In genomic region chr12:56241735-56242134, GRCm38 (mm10) we compare ENCODE assay signal across 8 mouse cellular contexts.
A peak's percentile ranks its signal among the peaks of the same experiment; 100 is the strongest.
DNase-seq lines count a peak whose midpoint lies in the region; ATAC-seq and TF ChIP-seq lines count a peak whose summit lies in the region.

No protein-coding gene starts in this region.

- H3K36me3 ChIP-seq in kidney, embryonic 16.5 days (ENCODE audit: insufficient read depth, low read length) = no peaks in the 10 kb centered on the region
- H3K36me3 ChIP-seq in ES-E14 (ENCODE audit: control insufficient read depth, insufficient read depth, low read length, poor library complexity, severe bottlenecking) = no peaks in the 10 kb centered on the region

- no peaks in the 10 kb centered on the region for H3K27me3 ChIP-seq in kidney, embryonic 16.5 days (ENCODE audit: insufficient read depth, low read length)

- no peak overlapping the region for H3K4me2 ChIP-seq in kidney, embryonic 16.5 days (replicated peaks; ENCODE audit: low read depth, low read length)

- H3K27ac ChIP-seq in kidney, embryonic 16.5 days (ENCODE audit: low read length) = no peak overlapping the region
- H3K27ac ChIP-seq in ES-E14 (ENCODE audit: insufficient read depth, low read depth, low read length, poor library complexity, severe bottlenecking) = no peak overlapping the region
- H3K27ac ChIP-seq in left cerebral cortex, adult 2 months = no peak overlapping the region

- intact Hi-C loops in left cerebral cortex, adult 2 months (cut with DNase I) = loop anchor here (2.0 to 5.0 kb wide), 2 partner anchors 163 to 301 kb away; no protein-coding TSS in a partner anchor

- in situ Hi-C loops in ES-E14 (cut with MboI; ENCODE audit: low sequenced_read_pairs in 2 of 2, unreplicated experiment in 2 of 2) = no loop called here

- H3K4me3 ChIP-seq in kidney, embryonic 16.5 days (ENCODE audit: low read length) = no peak overlapping the region
- H3K4me3 ChIP-seq in ES-E14 (ENCODE audit: insufficient read depth in 1 of 2, low read depth in 1 of 2, low read length in 2 of 2, poor library complexity in 1 of 2, severe bottlenecking in 1 of 2) = no peak overlapping the region
- no peak overlapping the region for H3K4me3 ChIP-seq in left cerebral cortex, adult 2 months

- H3K9ac ChIP-seq in kidney, embryonic 16.5 days (replicated peaks; ENCODE audit: low read length) = no peak overlapping the region
- no peak overlapping the region for H3K9ac ChIP-seq in ES-E14 (ENCODE audit: insufficient read depth, low read depth, low read length, poor library complexity, severe bottlenecking)

- peak; percentile 74 for TF ChIP-seq CTCF in left cerebral cortex, adult 2 months (IDR thresholded peaks at IDR 0.05)

- no peaks in the 10 kb centered on the region for H3K4me1 ChIP-seq in kidney, embryonic 16.5 days (ENCODE audit: insufficient read depth, low read length)
- H3K4me1 ChIP-seq in ES-E14 (ENCODE audit: control insufficient read depth in 2 of 2, insufficient read depth in 2 of 2, low read length in 2 of 2, poor library complexity in 1 of 2) = no peaks in the 10 kb centered on the region

- peak; percentile 24 for DNase-seq in kidney, adult 11 months
- peak; percentile 88 for DNase-seq in ES-E14 (ENCODE audit: low read depth, low spot score)
- DNase-seq in adrenal gland, adult 2 months = peak; percentile 53
- DNase-seq in frontal cortex, adult 2 months (ENCODE audit: extremely low spot score in 1 of 2, low spot score in 1 of 2) = peak; percentile 25 to 82
- peak; percentile 36 to 62 for DNase-seq in left cerebral cortex, adult 2 months (ENCODE audit: extremely low spot score in 1 of 2, low spot score in 2 of 2)
- peak; percentile 67 for DNase-seq in retina, embryonic 14.5 days (ENCODE audit: low spot score)
- DNase-seq in gastrocnemius, postnatal 4 days (ENCODE audit: low spot score in 2 of 2) = no peak

- no peaks in the 10 kb centered on the region for H3K9me3 ChIP-seq in kidney, embryonic 16.5 days (ENCODE audit: low read length)
- no peaks in the 10 kb centered on the region for H3K9me3 ChIP-seq in ES-E14 (ENCODE audit: control insufficient read depth, insufficient read depth, low read depth, low read length)

- ATAC-seq in kidney, embryonic 16.5 days (ENCODE audit: low FRiP score, low TSS enrichment) = no peak

- WGBS in kidney, embryonic 16.5 days = 37% methylated on average over 5 of the region's 5 CpGs

TF ChIP-seq in ES-E14, 5 proteins besides CTCF, POLR2A, EP300 and RAD21:
- TF ChIP-seq ZC3H11A (IDR thresholded peaks at IDR 0.05; ENCODE audit: borderline replicate concordance, low read depth, low read length) (peak; percentile 87), HCFC1 (IDR thresholded peaks at IDR 0.05; ENCODE audit: borderline replicate concordance, insufficient read depth, low read length) (no peak)

Comparison
In these comparisons a context has a peak if more than half of its experiments do, and no peak if none do; other contexts are left out.
1. DNase-seq: peak in kidney, adult 11 months (single experiment), ES-E14 (single experiment), adrenal gland, adult 2 months (single experiment), frontal cortex, adult 2 months (2 of 2), left cerebral cortex, adult 2 months (2 of 2) and retina, embryonic 14.5 days (single experiment); none in gastrocnemius, postnatal 4 days (0 of 2).